Mouse (Mus musculus): ENCODE measurements at regions not wholly inside any gene's neighbourhood (a gene's known extent, or its start where the extent isn't known, plus 50 kb on each side); places are given as distances from the start of the nearest gene placed in this dataset.
"Not testable (repeated sequence)": the region's sequence is repeated elsewhere in the genome, so short reads cannot be mapped to it uniquely, and the experiment has no call there.

GRCm38 (mm10) chr16:54894661-54895060, 403.1 kb downstream of the Zpld1 start:
- Histone ChIP-seq H3K9ac (ENCODE audit: low read depth, low read length) (no peak overlapping the region), H3K4me1 (ENCODE audit: control insufficient read depth, insufficient read depth, low read length) (no peaks in the 10 kb centered on the region), H3K27me3 (ENCODE audit: control insufficient read depth, insufficient read depth, low read length) (no peaks in the 10 kb centered on the region), H3K27ac (no peak overlapping the region), H3K4me3 (no peak overlapping the region), H3K36me3 (ENCODE audit: control insufficient read depth, insufficient read depth, low read length) (no peaks in the 10 kb centered on the region), H3K79me2 (replicated peaks; ENCODE audit: control insufficient read depth, insufficient read depth, low read length) (no peaks in the 10 kb centered on the region)
- WGBS = 82% methylated on average over 5 of the region's 5 CpGs
- TF ChIP-seq CTCF (IDR thresholded peaks at IDR 0.05) (no peak), POLR2A (IDR thresholded peaks at IDR 0.05; ENCODE audit: insufficient read depth, low read depth, low read length) (no peak), EP300 (IDR thresholded peaks at IDR 0.05; ENCODE audit: insufficient read depth, low read depth, low read length) (no peak)
- intact Hi-C loops (cut with DNase I) = no loop called here
- DNase-seq = no peak

GRCm38 (mm10) chr16:54857369-54857768, 440.4 kb downstream of the Zpld1 start:
- intact Hi-C loops (cut with DNase I) = no loop called here
- no peak overlapping the region for H3K27ac ChIP-seq
- no peaks in the 10 kb centered on the region for H3K79me2 ChIP-seq (replicated peaks; ENCODE audit: control insufficient read depth, insufficient read depth, low read length)
- H3K4me3 ChIP-seq = no peak overlapping the region
- no peak for TF ChIP-seq CTCF (IDR thresholded peaks at IDR 0.05)
- TF ChIP-seq EP300 (IDR thresholded peaks at IDR 0.05; ENCODE audit: insufficient read depth, low read depth, low read length) = no peak
- TF ChIP-seq POLR2A (IDR thresholded peaks at IDR 0.05; ENCODE audit: insufficient read depth, low read depth, low read length) = no peak
- no peak for DNase-seq
- no peaks in the 10 kb centered on the region for H3K27me3 ChIP-seq (ENCODE audit: control insufficient read depth, insufficient read depth, low read length)
- no peaks in the 10 kb centered on the region for H3K36me3 ChIP-seq (ENCODE audit: control insufficient read depth, insufficient read depth, low read length)
- no peak overlapping the region for H3K9ac ChIP-seq (ENCODE audit: low read depth, low read length)
- no peaks in the 10 kb centered on the region for H3K4me1 ChIP-seq (ENCODE audit: control insufficient read depth, insufficient read depth, low read length)

GRCm38 (mm10) chr16:54842996-54843395, 454.8 kb downstream of the Zpld1 start:
- intact Hi-C loops (cut with DNase I); H3K79me2 ChIP-seq (replicated peaks; ENCODE audit: control insufficient read depth, insufficient read depth, low read length); H3K4me1 ChIP-seq (ENCODE audit: control insufficient read depth, insufficient read depth, low read length); DNase-seq; H3K9ac ChIP-seq (ENCODE audit: low read depth, low read length); H3K4me3 ChIP-seq; H3K36me3 ChIP-seq (ENCODE audit: control insufficient read depth, insufficient read depth, low read length); H3K27me3 ChIP-seq (ENCODE audit: control insufficient read depth, insufficient read depth, low read length); H3K27ac ChIP-seq: not testable (repeated sequence)
- WGBS = 75% methylated on average over 4 of the region's 4 CpGs
